Comparison of ENCODE assay signal across 3 mouse cellular contexts in the genomic region with DNA sequence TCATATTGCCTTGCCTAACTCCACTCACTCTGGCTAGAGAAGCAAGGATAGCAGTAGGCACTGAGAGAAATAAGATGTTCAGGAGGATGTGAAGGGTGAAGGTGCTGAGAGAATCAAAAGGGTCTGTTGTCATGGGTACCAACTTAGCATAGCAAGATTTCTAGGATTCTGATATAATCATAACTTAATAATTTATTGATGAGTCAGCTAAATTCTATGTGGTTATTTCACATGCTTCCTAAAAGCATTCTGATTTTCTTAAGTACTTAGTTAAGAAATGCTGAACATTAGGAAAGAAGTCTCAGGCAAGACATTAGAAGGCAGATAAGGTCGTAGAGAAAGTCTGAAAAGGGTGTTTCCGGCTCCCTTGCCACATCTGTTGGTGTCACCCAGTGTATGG.
TF ChIP-seq lines count a peak whose summit lies in the region.

No protein-coding gene starts in this region.

TF ChIP-seq in CH12.LX, 34 proteins besides CTCF, POLR2A, EP300 and RAD21 (continued from another document):
- TF ChIP-seq MAFK (IDR thresholded peaks at IDR 0.05; ENCODE audit: insufficient replicate concordance, low read length) = peak; percentile 96
- TF ChIP-seq UBTF (IDR thresholded peaks at IDR 0.05; ENCODE audit: low read depth, low read length) = no peak
- TF ChIP-seq MAZ (IDR thresholded peaks at IDR 0.05; ENCODE audit: low read depth, low read length) = no peak
- TF ChIP-seq NRF1 (IDR thresholded peaks at IDR 0.05; ENCODE audit: low read depth, low read length) = no peak
- TF ChIP-seq MAX (IDR thresholded peaks at IDR 0.05; ENCODE audit: low read length) = no peak
- no peak for TF ChIP-seq ZC3H11A (IDR thresholded peaks at IDR 0.05; ENCODE audit: low read depth, low read length)

TF ChIP-seq in ES-E14, 5 proteins besides CTCF, POLR2A, EP300 and RAD21 (continued from another document):
- TF ChIP-seq ZC3H11A (IDR thresholded peaks at IDR 0.05; ENCODE audit: borderline replicate concordance, low read depth, low read length) (no peak), HCFC1 (IDR thresholded peaks at IDR 0.05; ENCODE audit: borderline replicate concordance, insufficient read depth, low read length) (no peak)

TF ChIP-seq in MEL, 35 proteins besides CTCF, POLR2A, EP300 and RAD21 (continued from another document):
- TF ChIP-seq MAFK (IDR thresholded peaks at IDR 0.05; ENCODE audit: borderline replicate concordance, low read depth, low read length) = peak; percentile 92
- TF ChIP-seq NELFE (IDR thresholded peaks at IDR 0.05; ENCODE audit: low read depth, low read length) = no peak
- no peak for TF ChIP-seq MAX (IDR thresholded peaks at IDR 0.05; ENCODE audit: low read length)
